Mouse (Mus musculus): ENCODE data around the gene Kansl1. TPM values are rescaled to one million over a fixed set of nuclear protein-coding genes. Genes with fewer than 3 reads are reported as not detected.

Kansl1 gene
- polyA plus RNA-seq (2015; fragmentation: Nextera tagmentation; extraction: Ambion mirVana), result 22.8 and 23.0 TPM in 2 replicates

DNA sequence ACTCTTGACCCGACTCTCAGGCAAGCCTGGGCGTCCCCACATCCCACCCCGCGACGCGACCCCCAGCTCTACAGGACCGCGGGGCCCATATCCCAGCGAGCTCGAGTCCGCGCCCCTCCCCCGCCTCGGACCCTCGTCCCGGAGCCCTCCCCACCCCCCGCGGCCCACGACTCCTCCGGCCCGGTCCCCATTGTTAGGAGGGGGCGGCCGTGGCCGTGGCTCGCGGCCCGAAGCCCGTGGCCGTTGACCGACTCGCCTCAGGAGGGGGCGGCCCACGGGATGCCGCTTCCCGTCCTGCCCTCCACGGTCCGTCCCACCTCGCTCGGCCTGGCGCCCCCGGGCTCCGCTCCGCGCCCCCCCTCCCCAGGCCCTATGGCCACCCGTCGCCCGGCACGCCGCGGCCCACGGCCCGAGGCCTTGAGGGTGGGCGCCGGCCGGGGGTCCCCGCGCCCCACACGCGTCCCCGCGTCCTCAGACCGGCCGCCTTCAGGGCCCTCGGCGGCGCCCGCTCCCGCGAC, at the start of gene Kansl1:
Gene Kansl1 (minus strand): TSS at position 111 of the 518 bp plus-strand sequence.
- H3K9ac ChIP-seq, result peak within 1 kb of the TSS; percentile 96
- peaks cover 16% of the 10 kb centered on the region for H3K4me1 ChIP-seq
- peak within 1 kb of the TSS; percentile 75 for H3K4me2 ChIP-seq
- H3K27me3 ChIP-seq, result no peaks in the 10 kb centered on the region
- peaks cover 16% of the 10 kb centered on the region for H3K36me3 ChIP-seq
- WGBS, result 1% methylated on average over 43 of the region's 69 CpGs
- H3K4me3 ChIP-seq (replicated peaks), result peak within 1 kb of the TSS; percentile 97
- H3K9me3 ChIP-seq (replicated peaks), result no peaks in the 10 kb centered on the region
- peak within 1 kb of the TSS; percentile 66; the same call in 1 of the 2 replicates for H3K27ac ChIP-seq
- ATAC-seq (replicated peaks; ENCODE audit: low FRiP score), result peak; percentile 81

DNA sequence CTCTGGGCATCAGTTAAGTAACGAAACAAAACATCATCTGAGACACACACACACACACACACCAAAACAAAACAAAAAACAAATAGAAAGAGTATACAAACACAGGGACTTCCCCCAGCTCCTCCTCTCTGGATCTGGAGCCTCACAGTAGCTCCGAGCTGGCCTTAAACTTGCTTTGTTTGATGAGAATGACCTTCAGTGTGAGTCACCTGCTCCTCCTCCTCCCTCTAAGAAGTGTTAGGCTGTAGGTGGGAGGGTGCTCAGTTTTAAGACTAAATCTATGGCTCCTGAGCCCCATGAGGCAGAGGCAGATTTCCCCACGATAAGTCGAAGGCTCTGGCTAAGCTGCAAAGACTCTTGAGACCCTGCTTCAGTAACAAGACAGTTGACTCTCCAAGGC, 43.8 kb upstream of the Kansl1 start:
- Histone ChIP-seq H3K9me3 (replicated peaks) (no peaks in the 10 kb centered on the region), H3K9ac (no peak overlapping the region), H3K4me2 (no peak overlapping the region), H3K4me1 (no peaks in the 10 kb centered on the region), H3K4me3 (replicated peaks) (no peak overlapping the region), H3K36me3 (peaks cover 91% of the 10 kb centered on the region), H3K27ac (no peak overlapping the region), H3K27me3 (no peaks in the 10 kb centered on the region)
- 88% methylated on average over 4 of the region's 4 CpGs for WGBS
- ATAC-seq (replicated peaks; ENCODE audit: low FRiP score), result no peak

DNA sequence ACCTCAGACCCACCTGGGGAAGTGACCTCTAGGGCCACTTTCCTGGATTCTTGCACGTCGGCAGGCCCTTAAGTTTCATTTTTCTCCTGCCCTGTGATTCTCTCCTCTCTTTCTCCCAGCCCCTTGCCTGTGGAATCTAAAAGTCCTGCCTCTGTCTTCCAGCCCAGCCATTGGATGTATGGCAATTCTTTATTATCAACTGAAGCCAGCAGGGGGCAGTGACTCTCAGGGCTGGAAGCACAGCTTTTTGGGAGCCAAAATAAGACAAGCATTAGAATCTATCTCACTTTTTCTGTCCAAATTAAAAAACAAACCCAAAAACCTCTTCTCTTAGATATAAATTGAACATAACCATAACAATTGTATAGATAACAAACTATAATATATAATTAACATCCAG, 41.9 kb upstream of the Kansl1 start:
- peaks cover 91% of the 10 kb centered on the region for H3K36me3 ChIP-seq
- ATAC-seq (replicated peaks; ENCODE audit: low FRiP score), result no peak

DNA sequence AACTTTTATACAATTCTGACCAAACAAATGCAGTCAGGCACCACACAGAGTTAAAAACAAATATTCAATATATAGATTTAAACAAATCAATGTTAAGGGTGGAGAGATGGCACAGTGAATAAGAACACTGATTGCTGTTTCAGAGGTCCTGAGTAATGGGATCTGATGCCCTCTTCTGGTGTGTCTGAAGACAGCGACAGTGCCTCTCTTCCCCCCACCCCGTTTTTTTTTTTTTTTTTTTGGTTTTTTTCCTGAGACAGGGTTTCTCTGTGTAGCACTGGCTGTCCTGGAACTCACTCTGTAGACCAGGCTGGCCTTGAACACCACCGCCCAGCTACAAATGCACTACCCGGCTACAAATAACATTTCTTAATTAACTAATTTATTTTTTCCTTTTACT, 39.8 kb upstream of the Kansl1 start:
- H3K9me3 ChIP-seq (replicated peaks), result no peaks in the 10 kb centered on the region
- no peak overlapping the region for H3K9ac ChIP-seq
- H3K4me1 ChIP-seq, result no peaks in the 10 kb centered on the region
- no peak for ATAC-seq (replicated peaks; ENCODE audit: low FRiP score)
- WGBS, result 83% methylated on average over 4 of the region's 4 CpGs
- no peak overlapping the region for H3K27ac ChIP-seq
- peaks cover 87% of the 10 kb centered on the region for H3K36me3 ChIP-seq
- H3K4me2 ChIP-seq, result no peak overlapping the region
- no peak overlapping the region for H3K4me3 ChIP-seq (replicated peaks)
- H3K27me3 ChIP-seq, result no peaks in the 10 kb centered on the region

More for the DNA sequence above, 41.9 kb upstream of the Kansl1 start:
- H3K9me3 ChIP-seq (replicated peaks), result no peaks in the 10 kb centered on the region
- H3K27me3 ChIP-seq, result no peaks in the 10 kb centered on the region
- no peak overlapping the region for H3K27ac ChIP-seq
- no peak overlapping the region for H3K4me3 ChIP-seq (replicated peaks)
- 81% methylated on average over 2 of the region's 2 CpGs for WGBS
- H3K4me2 ChIP-seq, result no peak overlapping the region
- no peak overlapping the region for H3K9ac ChIP-seq
- H3K4me1 ChIP-seq, result no peaks in the 10 kb centered on the region

DNA sequence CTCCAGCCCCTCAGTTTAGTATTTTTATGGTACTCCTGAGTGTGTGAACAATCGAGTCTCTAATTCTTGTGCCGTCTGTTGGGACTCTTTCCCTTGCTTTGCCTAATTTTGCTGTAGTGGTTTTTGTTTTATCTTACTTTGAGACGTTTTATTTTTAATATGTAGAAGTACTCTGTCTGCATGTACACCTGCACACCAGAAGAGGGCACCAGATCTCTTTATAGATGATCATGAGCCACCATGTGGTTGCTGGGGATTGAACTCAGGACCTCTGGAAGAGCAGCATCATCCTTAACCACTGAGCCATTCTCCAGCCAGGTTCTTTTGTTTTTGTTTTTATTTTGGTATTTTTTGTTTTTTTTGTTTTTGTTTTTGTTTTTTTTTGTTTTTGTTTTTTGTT, 19.6 kb upstream of the Kansl1 start:
- no peaks in the 10 kb centered on the region for H3K36me3 ChIP-seq
- H3K27ac ChIP-seq, result no peak overlapping the region
- 74% methylated on average over 3 of the region's 3 CpGs for WGBS
- no peak overlapping the region for H3K9ac ChIP-seq
- no peak overlapping the region for H3K4me2 ChIP-seq
- H3K4me3 ChIP-seq (replicated peaks), result no peak overlapping the region
- no peaks in the 10 kb centered on the region for H3K4me1 ChIP-seq
- no peaks in the 10 kb centered on the region for H3K27me3 ChIP-seq
- no peak for ATAC-seq (replicated peaks; ENCODE audit: low FRiP score)
- no peaks in the 10 kb centered on the region for H3K9me3 ChIP-seq (replicated peaks)

DNA sequence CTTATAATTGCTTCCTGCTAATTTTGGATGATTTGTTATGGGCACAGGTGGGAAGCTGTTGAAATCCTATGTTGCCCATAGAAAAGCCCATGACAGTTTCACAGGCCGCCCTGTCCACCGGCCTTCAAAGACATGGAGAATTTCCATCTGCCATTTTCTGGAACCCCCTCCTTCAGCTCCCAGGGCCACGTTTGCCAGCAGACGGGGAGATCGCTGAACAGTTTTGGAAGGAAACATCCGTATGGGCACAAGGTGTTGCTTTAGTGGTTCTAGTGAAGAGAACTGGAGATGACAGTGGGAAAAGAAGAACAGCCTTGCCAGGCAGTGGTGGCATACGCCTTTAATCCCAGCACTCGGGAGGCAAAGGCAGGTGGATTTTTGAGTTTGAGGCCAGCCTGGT, 13.3 kb upstream of the Kansl1 start:
- no peak overlapping the region for H3K27ac ChIP-seq
- no peaks in the 10 kb centered on the region for H3K4me1 ChIP-seq
- H3K9ac ChIP-seq, result no peak overlapping the region
- H3K4me2 ChIP-seq, result no peak overlapping the region
- ATAC-seq (replicated peaks; ENCODE audit: low FRiP score), result no peak
- H3K36me3 ChIP-seq, result no peaks in the 10 kb centered on the region
- 90% methylated on average over 8 of the region's 8 CpGs for WGBS
- H3K4me3 ChIP-seq (replicated peaks), result no peak overlapping the region
- no peaks in the 10 kb centered on the region for H3K9me3 ChIP-seq (replicated peaks)
- H3K27me3 ChIP-seq, result no peaks in the 10 kb centered on the region

DNA sequence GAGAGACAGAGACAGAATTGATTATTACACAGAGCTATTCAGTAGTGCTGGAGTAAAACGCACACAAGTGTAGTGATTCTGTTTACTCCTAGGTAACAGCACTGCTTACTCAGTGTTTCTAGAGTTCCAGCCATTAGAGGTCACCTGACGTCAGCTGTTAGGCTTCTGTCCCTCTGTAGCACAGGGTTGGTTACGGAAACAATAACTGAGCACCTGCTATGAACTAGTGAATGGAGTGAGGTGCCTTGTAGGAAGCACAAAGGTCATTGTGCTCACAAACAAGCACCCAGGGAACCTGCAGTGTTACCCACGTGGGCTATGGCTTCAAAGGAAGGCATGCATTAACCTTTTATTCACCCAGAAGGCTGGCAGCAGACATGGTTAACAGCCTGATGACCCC, 10.8 kb upstream of the Kansl1 start:
- Histone ChIP-seq H3K4me3 (replicated peaks) (no peak overlapping the region), H3K27ac (no peak overlapping the region), H3K9ac (no peak overlapping the region), H3K27me3 (no peaks in the 10 kb centered on the region), H3K4me2 (no peak overlapping the region), H3K4me1 (no peaks in the 10 kb centered on the region), H3K36me3 (no peaks in the 10 kb centered on the region), H3K9me3 (replicated peaks) (no peaks in the 10 kb centered on the region)
- ATAC-seq (replicated peaks; ENCODE audit: low FRiP score), result no peak
- WGBS, result 63% methylated on average over 4 of the region's 4 CpGs

DNA sequence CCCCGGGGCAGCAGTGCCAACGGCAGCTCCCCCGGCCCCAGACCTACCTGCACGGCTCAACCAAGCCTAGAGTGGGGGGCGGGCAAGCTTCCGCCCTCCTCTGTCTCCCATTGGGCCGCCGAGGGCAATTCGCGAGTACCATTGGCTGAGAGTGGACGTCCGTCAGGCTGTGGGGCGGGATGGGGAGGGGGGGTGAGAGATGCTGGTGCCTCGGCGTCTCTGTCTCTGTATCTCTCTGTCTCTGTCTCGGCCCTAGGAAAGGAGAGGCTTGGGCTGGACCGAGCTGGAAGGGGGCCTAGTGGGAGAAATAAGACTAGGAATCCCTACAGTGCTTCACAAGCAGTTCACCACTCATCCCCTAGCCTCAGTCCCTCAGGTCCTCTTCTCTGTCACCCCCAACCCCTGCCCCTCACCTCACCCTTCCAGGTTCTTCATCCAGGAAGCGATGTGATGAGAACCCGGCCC, 742 bp upstream of the Kansl1 start:
- H3K4me3 ChIP-seq (replicated peaks), result peak overlapping the region; percentile 97
- under 1% methylated on average over 17 of the region's 19 CpGs for WGBS
- peaks cover 10% of the 10 kb centered on the region for H3K36me3 ChIP-seq
- peaks cover 14% of the 10 kb centered on the region for H3K4me1 ChIP-seq
- H3K27ac ChIP-seq, result peak overlapping the region; percentile 66; the same call in 1 of the 2 replicates
- peak overlapping the region; percentile 96 for H3K9ac ChIP-seq
- H3K27me3 ChIP-seq, result no peaks in the 10 kb centered on the region
- ATAC-seq (replicated peaks; ENCODE audit: low FRiP score), result peak; percentile 100
- peak overlapping the region; percentile 75 for H3K4me2 ChIP-seq
- no peaks in the 10 kb centered on the region for H3K9me3 ChIP-seq (replicated peaks)

DNA sequence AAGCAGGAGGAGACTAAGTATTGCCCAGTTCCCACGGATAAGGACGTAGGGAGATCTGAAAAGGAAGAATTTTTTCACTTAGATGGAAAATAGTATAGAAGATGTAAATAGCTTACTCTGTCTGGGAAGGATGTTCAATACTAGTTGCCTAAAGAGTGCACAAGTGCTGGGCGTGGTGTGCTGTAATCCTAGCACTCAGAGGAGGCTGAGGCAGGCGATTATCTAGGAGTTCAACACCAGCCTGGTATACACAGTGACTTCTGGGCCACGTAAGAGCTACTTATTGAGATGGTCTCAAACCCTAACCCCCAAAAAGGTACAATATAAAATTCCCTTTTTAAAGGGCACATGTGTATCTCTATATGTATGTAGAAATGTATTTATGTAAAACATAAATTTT, 963 bp downstream of the Kansl1 start:
- WGBS, result 79% methylated on average over 5 of the region's 5 CpGs
- no peak for ATAC-seq (replicated peaks; ENCODE audit: low FRiP score)
- Histone ChIP-seq H3K9me3 (replicated peaks) (no peaks in the 10 kb centered on the region), H3K4me3 (replicated peaks) (no peak overlapping the region), H3K27ac (no peak overlapping the region), H3K27me3 (no peaks in the 10 kb centered on the region), H3K4me2 (no peak overlapping the region), H3K36me3 (peaks cover 26% of the 10 kb centered on the region), H3K4me1 (peaks cover 16% of the 10 kb centered on the region), H3K9ac (0 out of 2 replicates have a peak overlapping the region, but pooled peaks have one; percentile 5)

DNA sequence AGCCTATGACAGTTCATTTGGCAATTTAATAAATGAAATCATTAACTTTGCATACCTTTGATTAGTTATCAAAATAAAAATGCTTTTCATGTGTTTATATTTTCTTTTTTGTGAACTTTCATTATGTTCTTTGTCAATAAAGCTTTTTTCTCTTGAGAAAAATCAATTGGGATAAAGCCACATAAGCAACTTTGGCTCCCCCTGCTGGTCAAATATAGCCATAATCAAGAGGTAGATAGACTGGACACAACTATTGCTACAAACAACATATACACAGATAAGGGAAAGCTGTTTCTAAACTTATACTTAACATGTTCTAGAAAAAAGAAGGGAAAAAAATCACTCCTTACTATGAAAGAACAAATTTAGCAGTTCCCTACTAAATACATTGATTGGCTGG, 7.1 kb downstream of the Kansl1 start:
- ATAC-seq (replicated peaks; ENCODE audit: low FRiP score), result no peak
- Histone ChIP-seq H3K4me2 (no peak overlapping the region), H3K9ac (no peak overlapping the region), H3K27ac (no peak overlapping the region), H3K36me3 (peaks cover 50% of the 10 kb centered on the region), H3K27me3 (no peaks in the 10 kb centered on the region), H3K4me3 (replicated peaks) (no peak overlapping the region), H3K9me3 (replicated peaks) (no peaks in the 10 kb centered on the region), H3K4me1 (peaks cover 4% of the 10 kb centered on the region; the same call in 1 of the 2 replicates)

DNA sequence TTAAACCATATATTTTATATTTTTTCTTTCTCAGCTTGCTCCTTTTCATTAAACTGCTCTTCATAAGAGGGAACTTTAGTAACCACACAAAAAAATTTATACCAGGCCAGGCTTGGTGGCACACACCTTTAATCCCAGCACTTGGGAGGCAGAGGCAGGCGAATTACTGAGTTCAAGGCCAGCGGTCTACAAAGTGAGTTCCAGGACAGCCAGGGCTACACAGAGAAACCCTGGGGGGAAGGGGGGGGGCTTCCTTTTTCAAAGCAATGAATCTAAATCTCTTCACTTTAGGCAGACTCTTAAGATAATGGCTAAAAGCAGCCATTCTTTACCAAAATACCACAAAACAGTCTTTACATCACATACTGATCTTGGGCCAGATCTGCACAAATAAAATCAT, 9.0 kb downstream of the Kansl1 start:
- no peaks in the 10 kb centered on the region for H3K9me3 ChIP-seq (replicated peaks)
- no peak overlapping the region for H3K4me2 ChIP-seq
- H3K9ac ChIP-seq, result no peak overlapping the region
- peaks cover 4% of the 10 kb centered on the region; the same call in 1 of the 2 replicates for H3K4me1 ChIP-seq
- H3K27me3 ChIP-seq, result no peaks in the 10 kb centered on the region
- peaks cover 41% of the 10 kb centered on the region for H3K36me3 ChIP-seq
- H3K27ac ChIP-seq, result no peak overlapping the region
- no peak overlapping the region for H3K4me3 ChIP-seq (replicated peaks)
- WGBS, result 96% methylated on average over 2 of the region's 2 CpGs
- ATAC-seq (replicated peaks; ENCODE audit: low FRiP score), result no peak

DNA sequence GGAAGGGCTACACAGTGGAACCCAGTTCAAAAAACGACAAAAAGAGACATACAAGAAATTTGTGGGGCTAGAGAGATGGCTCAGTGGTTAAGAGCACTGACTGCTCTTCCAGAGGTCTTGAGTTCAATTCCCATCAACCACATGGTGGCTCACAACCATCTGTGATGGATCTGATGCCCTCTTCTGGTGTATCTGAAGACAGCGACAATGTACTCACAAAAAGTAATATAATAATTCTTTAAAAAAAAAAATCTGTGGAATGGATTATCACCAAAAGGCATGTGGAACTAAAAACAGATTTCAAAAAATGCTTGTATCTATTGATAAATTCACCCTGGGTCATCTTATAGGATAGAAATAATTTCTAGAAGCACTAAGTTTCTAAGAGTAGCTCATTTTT, 10.2 kb downstream of the Kansl1 start:
- Histone ChIP-seq H3K27ac (no peak overlapping the region), H3K27me3 (no peaks in the 10 kb centered on the region), H3K4me3 (replicated peaks) (no peak overlapping the region), H3K9ac (no peak overlapping the region), H3K9me3 (replicated peaks) (no peaks in the 10 kb centered on the region), H3K4me2 (no peak overlapping the region), H3K36me3 (peaks cover 31% of the 10 kb centered on the region), H3K4me1 (no peaks in the 10 kb centered on the region)
- 85% methylated on average over 2 of the region's 2 CpGs for WGBS
- no peak for ATAC-seq (replicated peaks; ENCODE audit: low FRiP score)

DNA sequence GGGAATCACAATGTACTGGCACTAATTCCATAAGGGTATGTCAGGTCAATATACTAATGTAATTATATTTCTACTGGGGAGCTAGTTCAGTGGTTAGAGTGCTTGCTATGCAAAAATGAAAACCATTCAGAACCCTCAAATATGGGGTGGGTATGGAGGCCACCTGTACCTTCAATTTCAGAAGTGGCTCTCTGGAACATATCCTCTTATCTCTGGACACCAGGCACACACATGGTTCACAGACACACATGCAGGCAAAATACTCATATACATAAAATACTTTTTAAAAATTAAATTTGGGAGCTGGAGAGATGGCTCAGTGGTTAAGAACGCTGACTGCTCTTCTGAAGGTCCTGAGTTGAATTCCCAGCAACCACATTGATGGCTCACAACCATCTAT, 16.0 kb downstream of the Kansl1 start:
- Histone ChIP-seq H3K36me3 (peaks cover 9% of the 10 kb centered on the region; the same call in 1 of the 2 replicates), H3K27ac (no peak overlapping the region), H3K4me1 (no peaks in the 10 kb centered on the region), H3K4me3 (replicated peaks) (no peak overlapping the region), H3K27me3 (no peaks in the 10 kb centered on the region), H3K9me3 (replicated peaks) (no peaks in the 10 kb centered on the region), H3K4me2 (no peak overlapping the region), H3K9ac (no peak overlapping the region)
- ATAC-seq (replicated peaks; ENCODE audit: low FRiP score), result no peak
- 92% methylated on average over 1 of the region's 1 CpGs for WGBS

All from kidney, embryonic 15.5 days (tissue).